In the genomic region with DNA sequence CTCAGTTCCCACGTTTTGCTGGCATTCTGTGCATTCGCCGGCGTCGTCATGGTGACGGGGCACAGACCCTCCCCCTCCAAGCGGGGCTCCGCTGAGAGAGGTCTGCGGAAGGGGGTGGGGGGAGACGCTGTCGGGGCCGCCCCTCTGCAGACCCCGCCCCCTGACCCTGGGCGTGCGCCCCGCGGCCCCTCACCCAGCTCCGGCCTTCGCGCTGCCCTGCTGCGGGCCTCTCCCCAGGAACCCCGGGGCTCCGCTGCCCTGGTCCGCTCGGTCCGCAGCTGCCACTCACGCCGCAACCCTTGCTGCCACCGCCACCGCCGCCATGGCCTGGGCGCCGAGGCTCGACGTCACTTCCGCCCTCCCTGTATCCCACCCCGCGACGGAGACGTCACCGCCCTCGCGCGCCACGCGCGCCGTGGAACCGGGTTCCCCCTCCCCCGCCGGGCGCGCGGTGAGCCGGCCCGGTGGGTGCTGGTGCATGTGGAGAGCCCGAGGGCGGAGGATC, we compare ENCODE assay signal across 7 mouse cellular contexts. TPM values are rescaled to one million over a fixed set of nuclear protein-coding genes. Genes with fewer than 3 reads are reported as not detected.
DNase-seq lines count a peak whose midpoint lies in the region; ATAC-seq lines count a peak whose summit lies in the region.

A gene (minus strand): TSS at position 364 of the 505 bp plus-strand sequence.

- under 1% methylated on average over 48 of the region's 58 CpGs for WGBS in intestine, embryonic 15.5 days
- under 1% methylated on average over 57 of the region's 58 CpGs for WGBS in midbrain, embryonic 11.5 days

- H3K9me3 ChIP-seq in intestine, embryonic 15.5 days: no peaks in the 10 kb centered on the region
- peaks cover 7% of the 10 kb centered on the region; the same call in 1 of the 2 replicates for H3K9me3 ChIP-seq in midbrain, embryonic 11.5 days (ENCODE audit: control insufficient read depth, low read length)

- peak within 1 kb of the TSS; percentile 73 for H3K9ac ChIP-seq in intestine, embryonic 15.5 days
- peak within 1 kb of the TSS; percentile 100 for H3K9ac ChIP-seq in midbrain, embryonic 11.5 days (ENCODE audit: low read length)

- H3K36me3 ChIP-seq in intestine, embryonic 15.5 days: peaks cover 21% of the 10 kb centered on the region
- H3K36me3 ChIP-seq in midbrain, embryonic 11.5 days (ENCODE audit: control insufficient read depth, insufficient read depth, low read length): peaks cover 37% of the 10 kb centered on the region

- peak within 1 kb of the TSS; percentile 92 for H3K27ac ChIP-seq in intestine, embryonic 15.5 days
- H3K27ac ChIP-seq in midbrain, embryonic 11.5 days (ENCODE audit: low read depth, low read length): peak within 1 kb of the TSS; percentile 100

- H3K4me3 ChIP-seq in intestine, embryonic 15.5 days (replicated peaks): peak within 1 kb of the TSS; percentile 79
- H3K4me3 ChIP-seq in midbrain, embryonic 11.5 days (ENCODE audit: low read depth, low read length): peak within 1 kb of the TSS; percentile 98

- peaks cover 43% of the 10 kb centered on the region for H3K4me1 ChIP-seq in intestine, embryonic 15.5 days (replicated peaks)
- H3K4me1 ChIP-seq in midbrain, embryonic 11.5 days (ENCODE audit: control insufficient read depth, insufficient read depth, low read length): peaks cover 39% of the 10 kb centered on the region

- intact Hi-C loops in gastrocnemius, postnatal 36 days (cut with DNase I): no loop called here
- intact Hi-C loops in left cerebral cortex, postnatal 4 days (cut with DNase I): loop anchor here (5.0 kb wide), 1 partner anchor 67 kb away; a partner anchor contains a TSS

- ATAC-seq in intestine, embryonic 15.5 days: peak; percentile 76
- ATAC-seq in midbrain, embryonic 11.5 days (ENCODE audit: low FRiP score): peak; percentile 53

- peak; percentile 88 to 90 for DNase-seq in adrenal gland, adult 18-20 months (ENCODE audit: low spot score in 2 of 2)
- DNase-seq in embryo, embryonic 11 days: peak; percentile 95
- peak; percentile 76 to 85 for DNase-seq in gastrocnemius, postnatal 36 days
- DNase-seq in left cerebral cortex, postnatal 4 days: peak; percentile 92
- peak; percentile 99 for DNase-seq in midbrain, embryonic 11.5 days (ENCODE audit: low spot score, missing footprints)
- peak; percentile 73 for DNase-seq in spleen, adult 12 weeks (ENCODE audit: low spot score)

- H3K27me3 ChIP-seq in intestine, embryonic 15.5 days (replicated peaks): no peaks in the 10 kb centered on the region
- no peaks in the 10 kb centered on the region for H3K27me3 ChIP-seq in midbrain, embryonic 11.5 days (ENCODE audit: control insufficient read depth, insufficient read depth, low read length)

- peak within 1 kb of the TSS; percentile 94 for H3K4me2 ChIP-seq in intestine, embryonic 15.5 days (replicated peaks)
- H3K4me2 ChIP-seq in midbrain, embryonic 11.5 days: peak within 1 kb of the TSS; percentile 97

RNA-seq across cellular contexts. Expression of the gene that starts here (rescaled TPM):
- 10 to 100 TPM; 43.9 to 45.5 TPM for total RNA-seq in adrenal gland, adult 18-20 months (2021)
- 10 to 100 TPM; 11.7 to 12.4 TPM for total RNA-seq in gastrocnemius, postnatal 36 days (2021)
- 16.8 and 18.2 TPM in 2 replicates for polyA plus RNA-seq in intestine, embryonic 15.5 days (2015; fragmentation: Nextera tagmentation; extraction: Ambion mirVana)
- 10 to 100 TPM; 23.6 to 28.2 TPM for total RNA-seq in left cerebral cortex, postnatal 4 days (2021)
- 5.5 and 7.1 TPM in 2 replicates for polyA plus RNA-seq in midbrain, embryonic 11.5 days (2014; fragmentation: Nextera tagmentation; extraction: Ambion mirVana)

Comparison
In these comparisons a context has a peak if more than half of its experiments do, and no peak if none do; other contexts are left out.
1. Peak in every context shown above with its lines: DNase-seq, ATAC-seq, H3K4me3 ChIP-seq and H3K27ac ChIP-seq.